Mouse (Mus musculus): Measurements from ENCODE around the gene Cog4.
"Not testable (repeated sequence)": the region's sequence is repeated elsewhere in the genome, so short reads cannot be mapped to it uniquely, and the experiment has no call there.

The Cog4 gene

DNA sequence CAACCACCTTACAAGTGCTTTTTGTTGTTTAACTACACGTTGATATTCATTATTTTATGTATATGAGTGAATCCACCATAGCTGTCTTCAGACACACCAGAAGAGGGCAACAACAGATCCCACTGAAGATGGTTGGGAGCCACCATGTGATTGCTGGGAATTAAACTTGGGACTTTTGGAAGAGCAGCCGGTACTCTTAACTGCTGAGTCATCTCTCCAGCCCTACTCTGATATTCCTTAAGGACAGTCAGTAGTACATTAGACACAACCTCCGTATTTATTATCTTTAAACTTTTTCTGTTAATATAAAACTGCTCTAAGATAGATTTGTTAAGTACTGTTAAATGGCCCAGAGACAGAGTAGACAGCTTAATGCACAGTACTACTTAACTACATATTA is 14.4 kb upstream of the Cog4 start:
- DNase-seq = no peak

DNA sequence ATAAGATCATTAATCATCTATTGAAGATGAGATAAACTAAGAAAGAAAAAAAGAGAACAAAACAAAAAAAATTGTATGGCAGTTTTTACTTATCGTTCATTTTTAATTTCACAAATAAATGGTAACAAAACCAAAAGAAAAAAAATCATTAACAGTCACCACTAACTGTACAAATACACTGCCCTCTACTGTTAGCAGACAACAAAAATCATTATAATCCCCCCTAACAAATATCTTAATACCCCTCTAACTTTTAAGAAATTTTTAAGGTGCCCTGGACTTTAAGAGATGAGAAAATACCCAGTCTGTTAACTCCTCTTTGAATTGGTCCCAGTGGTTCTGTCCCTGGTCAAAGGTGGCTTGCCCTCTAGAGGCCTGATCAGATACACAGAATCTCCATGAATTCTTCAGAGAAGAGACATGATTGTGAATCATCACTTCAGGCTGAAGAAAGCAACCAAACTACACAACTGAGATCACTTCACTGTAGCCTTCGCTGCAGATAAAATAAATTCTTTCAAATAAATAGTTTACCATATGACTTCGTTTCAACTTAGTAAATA is 4.3 kb upstream of the Cog4 start:
- DNase-seq = no peak

DNA sequence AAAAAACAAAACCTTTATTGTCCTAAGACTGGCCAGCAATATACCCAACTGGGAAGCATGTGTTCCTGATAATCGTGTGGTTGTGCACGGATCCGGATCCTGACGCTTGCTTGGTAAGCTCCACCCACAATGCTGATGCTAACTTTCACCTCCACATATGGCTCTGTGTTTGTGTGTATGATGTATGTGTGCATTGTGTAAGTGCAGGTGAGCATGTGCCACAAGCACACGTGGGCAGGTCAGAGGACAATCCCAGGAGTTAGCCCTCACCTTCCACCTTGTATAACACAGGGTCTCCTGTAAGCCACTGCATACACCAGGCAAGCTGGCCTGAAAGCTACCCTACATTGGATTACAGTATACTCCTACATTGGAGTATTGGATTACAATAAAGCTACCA is 3.2 kb upstream of the Cog4 start:
- DNase-seq = no peak

DNA sequence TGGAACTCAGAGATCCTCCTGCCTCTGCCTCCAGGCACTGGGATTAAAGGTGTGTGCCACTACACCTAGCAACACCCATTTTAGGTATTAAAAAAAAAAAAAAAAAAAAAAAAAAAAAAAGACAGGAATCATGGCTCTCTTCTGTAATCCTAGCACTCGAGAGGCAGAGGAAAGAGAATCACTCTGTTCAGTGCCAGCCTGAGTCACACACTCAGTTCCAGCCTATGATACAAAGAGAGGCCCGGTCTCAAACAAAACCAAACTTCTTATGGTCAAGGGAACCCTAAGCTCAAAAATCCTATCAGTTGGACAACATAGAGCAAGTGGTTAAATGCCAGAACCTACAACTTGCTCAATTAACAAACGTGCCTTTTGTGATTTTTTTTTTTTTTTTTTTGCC is 1.5 kb upstream of the Cog4 start:
- DNase-seq = no peak

DNA sequence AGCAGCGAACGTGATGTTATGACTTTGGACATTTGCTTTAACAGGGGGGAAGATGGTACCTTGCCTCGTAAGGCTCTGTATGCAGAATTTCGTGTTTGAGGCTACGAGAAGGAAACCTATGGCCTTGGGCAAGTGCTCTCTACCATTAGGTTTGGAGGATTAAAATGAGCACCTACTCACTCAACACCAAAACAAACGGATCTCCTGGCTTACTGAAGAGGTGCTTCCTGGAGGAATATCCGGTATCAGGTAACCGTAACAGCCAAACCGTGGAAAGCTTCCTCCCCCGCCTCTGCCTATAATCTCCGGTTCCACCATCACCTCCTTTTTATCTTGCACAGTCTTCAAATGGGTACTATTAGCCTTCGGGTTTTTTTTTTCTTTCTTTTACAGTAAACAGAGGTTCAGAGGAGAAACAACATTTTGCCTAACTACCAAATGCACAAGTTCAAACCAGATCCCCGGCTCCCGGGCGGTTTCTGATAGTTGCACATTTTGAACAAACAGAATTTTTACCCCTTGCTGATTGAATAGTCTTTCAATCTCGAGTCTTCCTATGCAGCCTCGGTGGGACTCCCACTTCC is 487 bp upstream of the Cog4 start:
- DNase-seq = no peak

DNA sequence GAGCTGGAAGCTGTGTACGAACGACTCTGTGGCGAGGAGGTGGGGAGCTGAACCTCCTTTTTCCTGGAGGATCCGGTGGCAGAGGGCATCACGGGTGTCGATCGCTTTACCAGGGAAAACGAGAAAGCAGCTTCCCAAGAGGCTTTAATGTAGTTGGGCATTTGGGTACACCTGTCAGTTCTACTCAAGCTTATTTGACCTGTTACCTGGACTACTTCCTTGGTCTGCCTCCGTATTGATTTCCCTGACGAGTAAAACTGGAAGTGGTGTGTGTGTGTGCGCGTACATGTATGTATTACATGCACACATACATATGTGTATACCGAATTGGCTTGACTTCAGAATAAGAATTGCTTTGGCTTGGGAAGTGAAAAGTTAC is 760 bp downstream of the Cog4 start:
- no peak for DNase-seq

DNA sequence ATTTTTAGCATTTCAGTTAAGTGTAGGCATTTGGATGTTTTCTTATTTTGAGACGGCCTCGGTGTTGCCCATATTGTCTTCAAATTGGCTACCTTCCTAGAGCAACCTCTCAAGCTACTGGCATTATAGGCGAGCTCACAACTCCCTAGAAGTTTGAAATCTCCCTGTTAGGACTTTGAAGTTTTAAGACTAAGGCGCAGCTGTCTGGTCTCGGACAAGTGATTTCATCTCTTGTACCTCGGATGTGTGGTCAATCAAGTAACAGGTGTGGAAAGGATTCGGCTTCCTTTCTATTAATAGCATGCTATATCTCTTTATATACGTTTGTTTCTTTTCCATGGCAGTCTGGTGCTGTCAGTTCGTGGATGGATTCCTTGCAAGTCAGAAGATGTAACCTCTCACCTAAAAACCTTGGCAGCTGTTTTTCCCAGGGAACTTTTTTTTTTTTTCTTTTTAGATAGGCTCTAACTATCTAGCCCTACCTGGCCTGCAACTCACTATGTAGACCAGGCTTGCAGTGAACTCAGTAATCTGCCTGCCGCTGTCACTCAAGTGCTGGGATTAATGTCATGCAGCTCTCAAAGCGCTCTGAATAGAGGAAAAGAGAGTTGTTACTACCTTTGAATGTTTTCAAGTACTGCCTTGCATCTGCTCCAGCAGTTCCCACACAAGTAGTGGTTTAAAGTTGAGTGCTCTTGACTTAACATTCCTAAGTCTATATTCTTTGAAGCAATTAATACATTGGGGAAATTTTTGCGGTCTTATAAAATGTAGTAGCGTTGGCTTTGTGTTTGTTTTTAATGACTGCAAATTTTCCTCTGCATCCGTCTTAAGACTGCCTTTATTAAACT is 1.5 kb downstream of the Cog4 start:
- DNase-seq = no peak

DNA sequence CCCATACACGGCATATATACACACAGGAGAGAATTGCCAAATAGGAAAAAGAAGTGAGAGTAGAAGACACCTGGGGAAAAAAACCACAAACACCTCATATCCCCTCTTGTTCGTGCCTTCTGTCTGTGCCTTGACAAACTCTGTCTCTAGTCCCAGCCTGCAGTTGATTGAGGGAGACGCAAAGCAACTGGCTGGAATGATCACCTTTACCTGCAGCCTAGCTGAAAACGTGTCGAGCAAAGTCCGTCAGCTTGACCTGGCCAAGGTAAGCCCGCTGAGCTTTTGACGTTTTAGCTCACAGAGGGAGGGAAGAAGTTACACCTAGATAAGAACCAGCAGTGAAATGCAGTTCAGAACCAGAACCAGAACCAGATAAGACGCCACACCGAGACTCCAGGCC is 4.8 kb downstream of the Cog4 start:
- DNase-seq = no peak

DNA sequence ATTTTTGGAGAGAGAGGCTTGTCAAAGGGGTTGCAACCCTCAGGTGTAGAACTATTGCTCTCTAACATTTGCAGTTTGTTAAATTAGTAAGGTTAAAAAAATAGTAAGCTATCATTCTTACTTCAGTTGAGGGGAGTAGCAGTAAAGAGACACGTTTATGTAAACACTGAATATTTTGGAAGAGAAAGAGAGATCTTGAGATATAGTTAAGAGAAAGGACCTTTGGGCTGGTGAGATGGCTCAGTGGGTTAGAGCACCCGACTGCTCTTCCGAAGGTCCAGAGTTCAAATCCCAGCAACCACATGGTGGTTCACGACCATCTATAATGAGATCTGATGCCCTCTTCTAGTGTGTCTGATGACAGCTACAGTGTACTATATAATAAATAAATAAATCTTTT is 9.7 kb downstream of the Cog4 start:
- DNase-seq = not testable (repeated sequence)

DNA sequence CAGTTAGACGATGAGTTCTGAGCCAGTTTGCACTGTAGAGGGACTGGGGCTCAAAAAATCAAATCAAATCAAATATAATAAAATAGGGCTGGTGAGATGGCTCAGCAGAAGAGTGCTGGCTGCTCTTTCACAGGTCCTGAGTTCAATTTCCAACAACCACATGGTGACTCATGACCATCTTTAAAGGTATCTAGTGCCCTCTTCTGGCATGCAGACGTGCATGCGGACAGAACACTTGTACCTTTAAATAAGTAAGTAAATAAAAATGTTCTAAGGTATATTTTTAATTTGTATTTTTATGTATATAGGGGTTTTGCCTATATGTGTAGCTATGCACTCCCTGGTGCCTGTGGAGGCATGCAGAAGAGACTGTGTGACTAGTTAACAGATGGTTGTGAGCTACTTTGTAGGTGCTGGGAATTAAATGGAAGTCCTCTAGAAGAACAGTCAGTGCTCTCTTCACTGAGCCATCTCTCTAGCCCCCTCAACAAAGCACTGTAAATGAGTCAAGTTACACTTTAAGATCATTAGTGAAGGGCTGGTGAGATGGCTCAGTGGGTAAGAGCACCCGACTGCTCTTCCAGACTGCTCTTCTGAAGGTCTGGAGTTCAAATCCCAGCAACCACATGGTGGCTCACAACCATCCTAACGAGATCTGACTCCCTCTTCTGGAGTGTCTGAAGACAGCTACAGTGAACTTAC is 10.5 kb downstream of the Cog4 start:
- DNase-seq = no peak

DNA sequence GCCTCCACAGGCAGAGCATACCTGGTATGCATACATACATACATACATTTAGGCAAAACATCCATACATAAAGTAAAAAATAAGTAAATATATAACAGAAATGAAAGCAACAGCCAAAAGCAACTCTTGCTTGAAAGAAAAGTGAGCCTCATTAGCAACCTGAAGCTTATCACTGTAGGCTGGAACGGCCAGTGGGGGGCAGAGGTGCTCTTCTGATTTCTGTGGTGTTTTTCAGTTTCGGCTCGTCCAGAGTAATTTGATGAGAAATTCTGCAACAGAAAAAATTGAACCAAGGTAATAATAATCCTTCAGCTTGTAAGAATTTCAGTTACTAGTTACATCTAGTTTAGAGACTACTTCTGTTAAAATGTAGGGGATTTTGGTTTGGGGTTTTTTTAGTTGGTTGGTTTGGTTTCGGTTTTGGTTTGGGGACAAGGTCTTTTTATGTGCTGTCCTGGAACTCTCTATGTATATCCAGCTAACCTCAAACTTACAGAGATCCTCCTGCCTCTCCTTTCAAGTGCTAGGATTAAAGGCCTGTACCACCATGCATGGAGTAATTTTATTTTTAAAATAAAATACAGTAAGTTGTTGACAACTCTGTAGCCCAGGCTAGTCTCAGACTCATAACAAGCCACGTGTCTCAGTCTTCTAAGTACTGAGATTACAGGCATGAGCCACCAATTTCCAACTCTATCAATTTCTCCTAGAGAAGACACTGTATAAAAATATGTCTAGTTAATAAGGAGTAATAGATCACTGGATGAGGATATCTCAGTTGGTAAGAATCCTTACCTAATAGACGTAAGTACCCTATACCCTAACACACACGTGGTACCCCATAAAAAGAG is 13.5 kb downstream of the Cog4 start:
- no peak for DNase-seq

DNA sequence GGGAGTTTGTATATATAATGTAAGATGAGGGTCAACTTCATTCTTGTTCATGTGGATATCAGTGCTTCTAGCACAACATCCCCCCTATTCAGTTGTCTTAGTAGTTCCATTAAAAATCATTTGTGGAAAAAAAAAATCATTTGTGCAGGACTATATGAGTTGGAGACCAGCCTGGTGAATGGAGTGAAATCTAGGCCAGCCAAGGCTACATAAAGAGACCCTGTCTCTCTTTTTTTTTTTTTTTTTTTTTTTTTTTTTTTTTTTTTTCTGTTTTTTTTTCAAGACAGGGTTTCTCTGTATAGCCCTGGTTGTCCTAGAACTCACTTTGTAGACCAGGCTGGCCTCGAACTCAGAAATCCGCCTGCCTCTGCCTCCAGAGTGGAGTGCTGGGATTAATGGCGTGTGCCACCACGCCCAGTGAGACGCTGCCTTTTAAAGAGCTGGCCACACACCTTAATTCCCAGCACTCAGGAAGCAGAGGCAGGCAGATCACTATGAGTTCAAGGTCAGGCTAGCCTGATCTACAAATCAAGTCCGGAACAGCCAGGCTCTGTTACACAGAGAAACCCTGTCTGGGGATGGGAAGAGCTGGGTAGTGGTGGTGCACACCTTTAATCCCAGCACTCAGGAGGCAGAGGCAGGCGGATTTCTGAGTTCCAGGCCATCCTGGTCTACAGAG is 15.1 kb downstream of the Cog4 start:
- DNase-seq = not testable (repeated sequence)

DNA sequence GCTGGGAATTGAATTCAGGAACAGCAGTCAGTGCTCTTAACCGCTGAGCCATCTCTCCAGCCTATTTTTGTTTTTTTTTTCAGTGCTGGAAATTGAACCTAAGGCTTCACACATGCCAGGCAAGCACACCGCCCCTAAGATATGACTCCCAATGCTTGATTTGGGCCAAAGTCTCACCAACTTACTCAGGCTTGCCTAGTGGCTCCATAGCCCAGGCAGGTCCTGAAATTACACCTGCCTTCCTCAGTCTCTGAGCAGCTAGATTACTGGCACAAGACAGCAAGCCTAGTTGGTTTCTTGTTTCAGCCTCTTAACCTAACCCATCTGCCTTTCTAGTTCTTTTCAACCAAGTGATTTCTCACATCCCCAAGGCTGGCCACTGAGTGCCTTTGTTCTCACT is 24.1 kb downstream of the Cog4 start:
- DNase-seq = no peak

DNA sequence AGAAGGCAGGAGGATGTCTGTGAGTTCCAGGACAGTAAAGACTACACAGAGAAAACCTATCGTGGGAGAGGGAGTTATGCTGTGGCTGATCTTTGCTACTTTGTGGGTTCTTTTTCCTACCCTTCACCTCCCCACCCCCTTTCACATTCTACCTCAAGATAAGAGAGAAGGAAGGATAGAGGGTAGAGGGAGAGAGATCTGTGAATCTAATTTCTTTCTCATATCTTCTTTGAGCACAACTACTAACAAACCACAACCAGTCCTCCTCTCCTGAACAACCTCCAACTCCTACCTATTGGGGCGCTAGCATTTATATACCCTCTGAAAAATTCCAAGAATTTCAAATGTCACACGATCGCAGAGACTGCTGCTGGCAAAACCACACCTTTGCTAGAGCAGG is 31.5 kb downstream of the Cog4 start:
- no peak for DNase-seq

DNA sequence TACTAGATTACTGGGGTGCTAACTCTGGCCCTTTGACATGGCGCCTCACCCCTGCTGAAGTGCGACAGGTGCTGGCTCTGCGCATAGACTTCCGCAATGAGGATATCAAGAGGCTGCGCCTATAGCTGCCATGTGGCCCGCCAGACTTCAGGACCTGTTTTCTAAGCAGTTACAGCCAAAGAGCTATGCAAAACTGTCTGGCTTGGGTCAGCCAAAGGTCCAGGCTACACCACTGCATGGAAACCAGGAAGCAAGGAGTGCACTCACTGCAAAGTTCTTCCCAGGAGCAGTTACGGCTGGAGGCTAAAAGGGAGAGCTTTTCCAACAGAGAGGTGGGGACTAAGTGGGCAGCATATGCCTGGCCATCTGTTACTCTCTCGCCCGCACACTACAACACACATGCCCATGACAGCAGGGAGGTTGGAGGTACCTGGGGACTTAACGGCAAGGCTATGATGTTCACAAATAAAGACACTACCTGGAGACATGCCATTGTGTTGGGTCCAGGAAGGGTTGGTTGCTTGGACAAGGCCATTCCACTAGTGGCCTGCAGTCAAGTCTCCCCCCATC is 35.4 kb downstream of the Cog4 start:
- DNase-seq = no peak

DNA sequence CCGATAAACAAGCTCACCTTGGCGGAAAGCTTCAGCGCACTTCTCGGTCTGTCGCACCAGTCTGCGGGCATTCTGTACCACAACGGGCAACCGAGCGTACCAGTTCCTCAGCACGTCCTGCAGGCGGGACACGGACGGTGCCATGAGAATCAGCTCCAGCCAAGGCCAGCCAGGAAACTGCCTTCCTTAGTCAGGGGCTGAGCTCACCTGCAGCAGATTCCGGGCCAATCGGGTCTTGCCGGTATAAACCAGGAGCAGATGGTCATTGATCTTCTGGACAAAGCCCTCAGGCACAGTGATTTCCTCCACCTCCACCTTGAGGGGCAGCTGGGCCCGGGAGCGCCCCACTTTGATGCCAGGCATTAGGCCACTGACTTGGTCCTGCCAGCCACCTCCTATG is 37.4 kb downstream of the Cog4 start:
- no peak for DNase-seq

DNA sequence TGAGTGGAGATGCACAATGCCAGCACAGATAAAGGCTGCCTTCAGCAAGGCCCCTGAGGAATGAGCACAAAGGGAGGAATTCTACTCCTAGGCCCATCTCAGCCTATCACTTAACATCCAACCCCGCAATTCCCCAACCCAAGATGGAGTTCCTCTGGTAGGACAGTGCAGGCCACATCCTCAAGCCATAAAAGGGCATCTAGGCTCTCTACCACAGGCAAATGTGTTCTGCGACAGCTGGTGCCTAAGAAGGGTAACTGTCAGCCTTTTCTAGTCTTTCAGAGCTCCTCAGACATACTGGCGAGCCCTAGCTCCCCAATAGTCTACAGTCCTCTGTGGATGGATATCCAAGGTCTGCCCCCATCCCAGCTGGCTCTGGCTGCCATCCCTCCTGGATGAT is 40.2 kb downstream of the Cog4 start:
- DNase-seq = no peak

DNA sequence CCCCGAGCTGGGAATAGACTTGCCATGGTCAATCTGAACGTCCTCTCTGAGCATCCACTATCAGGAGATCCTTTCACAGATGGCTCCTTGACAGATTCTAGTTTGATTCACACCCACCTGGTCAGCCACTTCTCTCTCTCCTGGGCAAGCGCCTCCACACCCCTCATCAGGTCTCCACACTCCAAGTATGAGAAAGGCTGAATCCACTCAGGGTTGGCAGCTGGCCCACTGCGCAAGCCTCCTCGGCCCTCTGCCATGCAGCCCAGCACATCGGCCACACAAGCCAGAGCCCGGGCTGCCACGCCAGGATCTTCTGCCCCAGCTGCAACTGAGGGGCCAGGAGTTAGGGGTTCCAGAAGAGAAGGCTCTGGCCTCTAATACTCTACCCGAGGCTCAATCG is 41.2 kb downstream of the Cog4 start:
- DNase-seq = no peak

DNA sequence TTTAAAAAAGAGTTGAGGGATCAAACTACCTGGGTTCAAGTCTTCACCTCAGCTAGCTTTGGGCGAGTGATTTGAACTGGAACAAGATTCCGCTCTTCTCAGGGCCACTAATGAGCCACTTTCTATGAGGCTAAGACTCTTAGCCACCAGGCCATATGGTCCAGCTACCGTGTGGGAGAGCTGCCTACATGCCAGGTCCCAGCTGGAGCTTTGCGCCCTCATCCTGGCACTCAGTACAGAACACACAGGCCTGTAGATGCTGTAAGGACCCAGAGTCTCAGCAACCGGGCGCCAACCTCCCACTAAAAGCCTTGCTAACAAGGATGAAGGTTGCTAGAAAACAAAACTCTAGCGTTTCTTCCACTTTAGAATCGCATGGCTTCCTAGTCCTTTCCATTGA is 42.0 kb downstream of the Cog4 start:
- DNase-seq = no peak

DNA sequence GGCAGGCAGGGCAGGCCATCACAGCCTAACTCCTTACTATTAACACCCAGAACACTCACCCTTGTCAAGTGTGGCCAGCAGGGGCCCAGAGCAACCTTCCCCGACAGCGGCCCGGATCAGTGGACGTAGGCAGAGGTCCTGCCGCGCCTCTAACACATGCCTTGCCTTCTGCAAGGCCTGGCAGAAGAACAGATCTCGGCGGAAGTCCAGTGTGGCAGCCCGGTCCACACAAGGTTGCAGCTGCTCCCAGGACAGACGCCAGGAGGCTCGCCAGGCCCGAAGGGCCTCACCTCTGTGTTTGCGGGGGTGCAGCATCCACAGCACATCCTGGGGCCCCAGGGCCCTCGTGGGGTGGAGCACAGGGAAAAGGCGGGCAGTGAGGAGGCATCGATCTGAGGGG is 42.5 kb downstream of the Cog4 start:
- no peak for DNase-seq

DNA sequence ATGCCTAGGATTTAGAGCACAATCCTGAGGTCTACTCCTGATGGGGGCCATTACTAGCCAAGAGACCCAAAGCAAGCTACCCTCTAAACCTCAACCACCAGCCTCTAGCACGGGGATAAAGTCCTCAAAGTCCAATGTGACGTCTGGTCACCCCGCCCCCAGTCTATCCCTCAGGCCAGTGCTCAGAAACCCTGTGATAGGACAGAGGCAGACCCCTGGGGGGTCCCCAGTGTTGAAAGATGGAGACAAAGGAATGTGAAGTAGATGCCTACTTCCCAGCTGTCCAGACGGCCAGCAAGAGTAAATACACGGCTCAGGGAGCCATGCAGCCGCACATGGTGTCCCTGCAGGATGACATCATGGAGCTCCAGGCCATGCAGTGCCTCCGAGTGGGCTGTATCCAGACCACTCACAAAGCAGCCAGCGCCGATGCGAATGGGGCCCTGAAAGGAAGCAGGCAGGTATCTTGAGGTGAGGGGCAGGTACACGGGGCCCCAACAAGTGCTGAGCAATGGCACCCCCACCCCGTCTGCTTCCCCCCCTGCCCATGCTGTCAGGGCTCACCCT is 43.6 kb downstream of the Cog4 start:
- DNase-seq = no peak

DNA sequence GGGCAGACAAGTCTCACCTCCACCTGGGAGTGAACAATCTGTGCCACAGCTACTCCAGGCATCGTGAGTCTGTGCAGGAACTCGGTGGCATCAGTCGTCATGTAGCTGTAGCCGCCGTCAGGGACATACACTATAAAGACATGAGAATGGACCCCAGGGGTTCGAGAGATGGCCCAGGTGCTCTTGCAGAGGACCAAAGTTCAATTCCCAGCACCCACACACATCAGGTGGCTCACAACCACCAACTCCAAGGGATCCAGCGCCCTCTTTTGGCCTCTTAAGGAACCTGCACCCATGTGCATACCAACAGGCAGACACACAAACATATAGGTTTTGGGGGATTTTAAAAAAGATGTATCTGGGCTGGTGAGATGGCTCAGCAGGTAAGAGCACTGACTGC is 45.6 kb downstream of the Cog4 start:
- DNase-seq = no peak

Measured in kidney, adult 8-10 months (tissue).